ENCODE assay signal across 20 mouse cellular contexts in the genomic region with DNA sequence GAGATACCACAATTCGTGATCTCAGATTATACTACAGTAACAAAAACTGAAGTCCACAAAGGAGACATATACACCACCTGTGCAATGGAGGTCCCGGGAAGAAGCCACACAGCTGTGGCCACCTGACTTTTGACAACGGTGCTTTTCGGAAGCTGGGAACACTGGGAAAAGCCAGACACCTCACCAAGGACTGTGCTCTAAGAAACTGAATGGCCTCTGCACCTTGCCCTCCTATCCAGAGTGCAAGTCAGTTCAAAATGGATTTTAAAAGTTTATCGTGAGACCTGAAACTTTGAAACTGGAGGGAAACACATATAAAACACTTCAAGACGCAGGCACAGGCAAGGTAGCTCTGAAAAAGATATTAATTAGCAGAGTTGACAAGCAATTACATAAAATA. TPM values are rescaled to one million over a fixed set of nuclear protein-coding genes. Genes with fewer than 3 reads are reported as not detected.
A peak's percentile ranks its signal among the peaks of the same experiment; 100 is the strongest.
DNase-seq lines count a peak whose midpoint lies in the region; ATAC-seq and TF ChIP-seq lines count a peak whose summit lies in the region.
"Had no signal": no experiment of that assay in that cellular context is flagged by ENCODE, and none has a peak within 500 bp of the region (broad histone marks: within the 10 kb centered on the region; RNA-seq: fewer than 3 reads in every experiment).

No protein-coding gene starts in this region.

- TF ChIP-seq CTCF in kidney, adult 2 months (conservative IDR thresholded peaks at IDR 0.05; ENCODE audit: insufficient read depth, insufficient read length, low read depth, low read length): no peak
- no peak for TF ChIP-seq CTCF in liver, embryonic 14.5 days (IDR thresholded peaks at IDR 0.05; ENCODE audit: low read depth)

- no peaks in the 10 kb centered on the region for H3K36me3 ChIP-seq in kidney, adult 2 months (ENCODE audit: control insufficient read depth, insufficient read depth, low read length)
- H3K36me3 ChIP-seq in kidney, embryonic 14.5 days (ENCODE audit: control insufficient read depth, insufficient read depth, low read length): no peaks in the 10 kb centered on the region
- H3K36me3 ChIP-seq in liver, embryonic 14.5 days (replicated peaks; ENCODE audit: control insufficient read depth, insufficient read depth, low read depth): no peaks in the 10 kb centered on the region
- H3K36me3 ChIP-seq: embryonic facial prominence, embryonic 10.5 days; heart, embryonic 15.5 days had no signal

- H3K4me2 ChIP-seq in kidney, embryonic 14.5 days (replicated peaks; ENCODE audit: low read depth, low read length): no peak overlapping the region
- peak overlapping the region; percentile 47 for H3K4me2 ChIP-seq in liver, embryonic 14.5 days (ENCODE audit: low read depth)
- H3K4me2 ChIP-seq: forebrain, embryonic 13.5 days; heart, embryonic 11.5 days; heart, embryonic 15.5 days had no signal

- no peak for ATAC-seq in kidney, embryonic 14.5 days (ENCODE audit: low FRiP score, low TSS enrichment)
- no peak for ATAC-seq in liver, embryonic 14.5 days (ENCODE audit: insufficient read depth)
- ATAC-seq: activated CD4-positive, CD25-positive, alpha-beta regulatory T cell, adult 4 months; forebrain, embryonic 13.5 days; forebrain, postnatal 0 days; Patski had no signal

- TF ChIP-seq EP300 in liver, embryonic 14.5 days (IDR thresholded peaks at IDR 0.05; ENCODE audit: low read depth): no peak

- no peak overlapping the region for H3K4me3 ChIP-seq in kidney, adult 2 months (ENCODE audit: insufficient read depth, low read depth, low read length)
- H3K4me3 ChIP-seq in kidney, embryonic 14.5 days (ENCODE audit: low read length): no peak overlapping the region
- H3K4me3 ChIP-seq in liver, embryonic 14.5 days (ENCODE audit: insufficient read depth in 1 of 2, low read depth in 2 of 2, low read length in 2 of 2): no peak overlapping the region
- H3K4me3 ChIP-seq: embryonic facial prominence, embryonic 10.5 days; forebrain, embryonic 13.5 days; heart, adult 2 months; heart, embryonic 15.5 days had no signal

- no peak for TF ChIP-seq POLR2A in kidney, adult 2 months (IDR thresholded peaks at IDR 0.05; ENCODE audit: low read depth, low read length)

- peak; percentile 71 for DNase-seq in kidney, adult 2 months
- DNase-seq in kidney, postnatal 14 days: no peak
- peak; percentile 37 to 63 for DNase-seq in kidney, postnatal 36 days
- no peak for DNase-seq in liver, embryonic 14.5 days (ENCODE audit: low read depth in 3 of 3, low spot score in 3 of 3)
- no peak for DNase-seq in thymus, postnatal 25 days
- DNase-seq: adrenal gland, postnatal 14 days; cerebellum, adult 18-20 months; cerebellum, postnatal 10 days; forebrain, postnatal 0 days; gastrocnemius, postnatal 14 days; heart, adult 2 months; heart, postnatal 14 days had no signal

- H3K27me3 ChIP-seq in kidney, adult 2 months (replicated peaks; ENCODE audit: control insufficient read depth, insufficient read depth, low read length): no peaks in the 10 kb centered on the region
- H3K27me3 ChIP-seq in kidney, embryonic 14.5 days (ENCODE audit: control insufficient read depth, insufficient read depth, low read length): no peaks in the 10 kb centered on the region
- no peaks in the 10 kb centered on the region for H3K27me3 ChIP-seq in liver, embryonic 14.5 days (ENCODE audit: control insufficient read depth, insufficient read depth, low read length)
- H3K27me3 ChIP-seq: CH12.LX; forebrain, embryonic 13.5 days; heart, embryonic 15.5 days; Patski had no signal

- no peak overlapping the region for H3K27ac ChIP-seq in kidney, adult 2 months (ENCODE audit: insufficient read depth, low read depth, low read length)
- H3K27ac ChIP-seq in kidney, embryonic 14.5 days (ENCODE audit: low read depth, low read length): no peak overlapping the region
- no peak overlapping the region; the same call in 1 of the 2 replicates for H3K27ac ChIP-seq in liver, embryonic 14.5 days
- H3K27ac ChIP-seq: embryonic facial prominence, embryonic 10.5 days; forebrain, embryonic 13.5 days; heart, adult 2 months; heart, embryonic 15.5 days had no signal

- H3K9ac ChIP-seq in kidney, embryonic 14.5 days (ENCODE audit: low read depth, low read length): no peak overlapping the region
- no peak overlapping the region for H3K9ac ChIP-seq in liver, embryonic 14.5 days (replicated peaks)
- H3K9ac ChIP-seq: forebrain, embryonic 13.5 days; forebrain, postnatal 0 days; heart, embryonic 15.5 days had no signal

- WGBS in kidney, adult 2 months: 65% methylated on average over 6 of the region's 6 CpGs
- WGBS in kidney, embryonic 14.5 days: 86% methylated on average over 6 of the region's 6 CpGs
- WGBS in liver, embryonic 14.5 days (ENCODE audit: insufficient replicate concordance): 74% methylated on average over 6 of the region's 6 CpGs

- no peaks in the 10 kb centered on the region for H3K9me3 ChIP-seq in kidney, embryonic 14.5 days (ENCODE audit: control insufficient read depth, low read length)
- H3K9me3 ChIP-seq in liver, embryonic 14.5 days (ENCODE audit: control insufficient read depth, low read length): no peaks in the 10 kb centered on the region
- H3K9me3 ChIP-seq: embryonic facial prominence, embryonic 10.5 days; forebrain, embryonic 13.5 days; heart, embryonic 15.5 days had no signal

- peaks cover 6% of the 10 kb centered on the region for H3K4me1 ChIP-seq in kidney, adult 2 months (ENCODE audit: control insufficient read depth, insufficient read depth, low read length)
- no peaks in the 10 kb centered on the region for H3K4me1 ChIP-seq in kidney, embryonic 14.5 days (ENCODE audit: control insufficient read depth, insufficient read depth, low read length)
- peaks cover 32 to 42% of the 10 kb centered on the region in 2 experiments for H3K4me1 ChIP-seq in liver, embryonic 14.5 days (replicated peaks; ENCODE audit: control insufficient read depth in 2 of 2, insufficient read depth in 2 of 2, low read length in 1 of 2)
- H3K4me1 ChIP-seq: heart, embryonic 15.5 days had no signal

RNA-seq across cellular contexts. Expression of a gene that starts 27.1 kb away (rescaled TPM):
- 21.3 and 22.3 TPM in 2 replicates for polyA plus RNA-seq in kidney, adult 2 months (2012; rRNA removed)
- polyA plus RNA-seq in kidney, embryonic 14.5 days (2014; fragmentation: Nextera tagmentation; extraction: Ambion mirVana): 17.7 and 34.4 TPM in 2 replicates
- 3.1 and 4.2 TPM in 2 replicates for polyA plus RNA-seq in liver, embryonic 14.5 days (2012; rRNA removed)
- 5.0 and 5.6 TPM in 2 replicates for polyA plus RNA-seq in liver, embryonic 14.5 days (2014; fragmentation: Nextera tagmentation; extraction: Ambion mirVana)

Comparison
In these comparisons a context has a peak if more than half of its experiments do, and no peak if none do; other contexts are left out.
1. DNase-seq: peak in kidney, adult 2 months (single experiment) and kidney, postnatal 36 days (2 of 2); none in kidney, postnatal 14 days (single experiment), liver, embryonic 14.5 days (0 of 3) and thymus, postnatal 25 days (single experiment).